Mouse (Mus musculus): Measurements from ENCODE around the gene Amz1.

The Amz1 gene

GRCm38 (mm10) chr5:140800288-140800923, 76.5 kb downstream of the Amz1 start:
- DNase-seq (ENCODE audit: low read depth, low spot score): peak; percentile 52

DNA sequence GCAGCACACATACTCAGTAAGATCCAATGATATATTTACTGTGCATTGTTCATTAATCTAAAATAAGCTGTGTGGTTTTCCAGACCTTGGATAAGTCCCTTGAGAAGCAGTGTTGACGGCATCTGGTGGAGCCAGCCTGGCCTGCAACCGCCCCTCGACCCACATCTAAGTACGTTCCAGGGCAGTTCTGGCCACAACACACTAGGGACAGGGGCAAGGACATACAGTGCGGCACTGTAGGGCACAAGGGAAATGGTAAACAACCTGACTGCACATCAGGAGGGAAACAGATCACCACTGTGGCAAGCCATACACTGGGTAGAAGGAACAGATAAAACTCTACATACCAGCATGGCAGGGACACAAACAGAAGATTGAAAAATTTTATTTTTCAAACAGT, 77.9 kb downstream of the Amz1 start:
- no peak for DNase-seq (ENCODE audit: low read depth, low spot score)

DNA sequence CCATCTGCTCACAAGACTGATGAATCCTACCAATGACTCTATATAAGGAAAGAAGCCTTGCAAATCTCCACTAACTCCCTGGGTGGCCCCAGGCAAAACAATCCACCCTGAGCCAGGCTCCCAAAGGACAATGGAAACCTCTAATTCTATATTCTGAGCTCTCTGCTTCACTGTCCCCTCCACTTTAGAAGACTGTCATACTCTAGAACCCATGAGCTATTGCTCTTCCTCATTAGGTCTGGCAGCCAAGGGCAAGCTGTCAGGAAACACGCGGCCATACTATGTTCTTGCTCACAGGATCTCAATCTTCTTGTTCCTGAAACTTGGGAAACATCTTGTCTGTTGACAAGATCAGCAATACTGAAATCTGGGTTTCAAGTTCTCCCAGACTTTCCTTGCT, 82.3 kb downstream of the Amz1 start:
- peak; percentile 37 for DNase-seq (ENCODE audit: low read depth, low spot score)

- no peak for DNase-seq (ENCODE audit: low read depth, low spot score)
These were observed 83.0 kb downstream of the Amz1 start for GRCm38 (mm10) chr5:140806939-140807338.

Data from 3T3-L1 (cell line).